Mouse (Mus musculus) heart, postnatal 0 days (tissue): ENCODE results near the gene Atp2b1. TPM values are rescaled to one million over a fixed set of nuclear protein-coding genes. Genes with fewer than 3 reads are reported as not detected.

ENCODE experiments used
- ATAC-seq: fragments of 200-750 bp; cut with Nextera tagmentation; 2 replicates; pipeline ENCODE4 v1.8.0; 2017; ENCODE audit warnings: low read depth, moderate number of reproducible peaks, moderate library complexity; ENCODE audit not compliant: insufficient read depth
- DNase-seq: peaks from one replicate; pipeline ENCODE4 v3.0.0-alpha.2; 2016; ENCODE audit warnings: low spot score
- H3K27ac ChIP-seq: fragments of 300-500 bp; sonication (generic); 2 replicates; pipeline ENCODE4 v1.5.1; 2014; ENCODE audit warnings: low read depth, mild to moderate bottlenecking
- H3K27me3 ChIP-seq: fragments of 300-500 bp; sonication (generic); 2 replicates; pipeline ENCODE4 v1.6.1; 2014; ENCODE audit warnings: low read length, mixed read lengths; ENCODE audit not compliant: control insufficient read depth, insufficient read depth
- H3K36me3 ChIP-seq: fragments of 300-500 bp; sonication (generic); replicated peaks from 2 replicates; pipeline ENCODE4 v1.6.1; 2014; ENCODE audit warnings: low read length, mixed read lengths; ENCODE audit not compliant: control insufficient read depth, insufficient read depth
- H3K4me1 ChIP-seq: fragments of 300-500 bp; sonication (generic); 2 replicates; pipeline ENCODE4 v1.6.1; 2014; ENCODE audit warnings: antibody characterized with exemption; ENCODE audit not compliant: control insufficient read depth, insufficient read depth
- H3K4me2 ChIP-seq: fragments of 300-500 bp; sonication (generic); 2 replicates; pipeline ENCODE4 v1.6.1; 2014; ENCODE audit warnings: low read depth, mild to moderate bottlenecking, low read length, moderate library complexity
- H3K4me3 ChIP-seq: fragments of 300-500 bp; sonication (generic); 2 replicates; pipeline ENCODE4 v1.5.1; 2014; ENCODE audit warnings: low read depth, low read length
- H3K9ac ChIP-seq: fragments of 300-500 bp; sonication (generic); replicated peaks from 2 replicates; pipeline ENCODE4 v1.6.1; 2014; ENCODE audit warnings: low read depth, low read length, mixed read lengths
- H3K9me3 ChIP-seq: fragments of 300-500 bp; sonication (generic); replicated peaks from 2 replicates; pipeline ENCODE4 v1.6.1; 2016; ENCODE audit warnings: low read length; ENCODE audit not compliant: control insufficient read depth
- CTCF ChIP-seq: IDR thresholded peaks from 2 replicates; pipeline ENCODE4 v1.5.1; 2016; ENCODE audit warnings: antibody characterized with exemption, control low read depth, low read depth
- EP300 ChIP-seq: IDR thresholded peaks from 2 replicates; pipeline ENCODE4 v1.6.1; 2016; ENCODE audit warnings: antibody characterized with exemption, low read depth
- WGBS: fragments of 180-500 bp; shearing (Covaris S2); extraction: QIAGEN DNeasy Blood & Tissue Kit; methylation state at CpG from one replicate; pipeline ENCODE4 v1.1.7; 2014; 5-methylcytosine and 5-hydroxymethylcytosine counted together
- polyA plus RNA-seq: library from polyadenylated mRNA; unstranded; fragments of >200 nt; fragmentation: Nextera tagmentation; extraction: Ambion mirVana; gene quantifications from 2 replicates; pipeline ENCODE4 v1.2.1, GENCODE M21; 2015
- total RNA-seq: library from RNA; depleted of rRNA; stranded (reverse); fragments of >200 nt; gene quantifications from 2 replicates; pipeline ENCODE4 v1.2.3, GENCODE M21; 2014; ENCODE audit warnings: low replicate concordance

Gene Atp2b1
- total and polyA plus RNA-seq, 2 experiments from 2014 or later, result 28.3 to 67.0 TPM

DNA sequence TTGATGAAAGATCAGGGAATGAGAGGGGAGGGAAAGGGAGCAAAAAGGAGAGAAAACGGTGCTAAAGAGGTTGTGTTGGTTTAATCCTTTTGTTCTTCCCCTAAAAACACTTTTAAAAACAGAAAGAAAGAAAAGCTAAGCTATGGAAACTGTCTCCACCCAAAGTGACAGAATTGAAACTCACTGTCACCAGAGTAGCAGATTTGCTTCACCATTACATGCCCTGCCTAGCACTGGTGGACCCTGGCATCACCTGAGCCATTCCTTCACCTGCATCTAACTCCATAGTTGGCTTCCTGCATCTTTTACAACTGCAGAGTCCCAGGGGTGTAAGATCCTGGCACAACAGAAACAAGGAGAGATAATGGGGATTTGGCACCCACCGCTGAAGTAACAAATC, 35.6 kb upstream of the Atp2b1 start:
- Histone ChIP-seq H3K9me3 (no peaks in the 10 kb centered on the region), H3K36me3 (no peaks in the 10 kb centered on the region), H3K4me3 (no peak overlapping the region), H3K4me2 (no peak overlapping the region), H3K27ac (no peak overlapping the region), H3K27me3 (no peaks in the 10 kb centered on the region), H3K4me1 (no peaks in the 10 kb centered on the region), H3K9ac (no peak overlapping the region)
- no peak for ATAC-seq
- no peak for DNase-seq
- no peak for TF ChIP-seq CTCF
- no peak for TF ChIP-seq EP300
- 59% methylated on average over 2 of the region's 2 CpGs for WGBS

DNA sequence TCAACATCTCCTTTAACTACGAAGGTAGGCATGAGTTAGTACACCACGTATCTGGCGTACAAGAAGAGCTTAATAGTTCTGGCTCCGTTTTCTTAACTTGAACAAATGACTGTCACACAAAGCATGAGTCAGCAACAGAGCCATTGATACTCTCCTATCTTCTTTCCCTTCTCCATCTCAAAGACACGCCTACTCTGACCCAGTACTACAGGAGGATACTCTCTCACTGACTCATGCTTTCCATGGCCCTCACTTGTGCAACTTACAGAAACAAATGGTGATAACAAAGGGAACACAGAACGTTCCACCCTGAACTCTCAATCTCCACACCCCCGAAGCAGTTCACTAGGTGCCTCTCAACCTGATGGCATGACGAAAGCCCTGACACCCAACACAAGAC, 34.1 kb upstream of the Atp2b1 start:
- TF ChIP-seq CTCF, result no peak
- TF ChIP-seq EP300, result no peak
- no peak overlapping the region for H3K9ac ChIP-seq
- no peak overlapping the region for H3K27ac ChIP-seq
- no peak overlapping the region for H3K4me2 ChIP-seq
- no peaks in the 10 kb centered on the region for H3K4me1 ChIP-seq
- no peak overlapping the region for H3K4me3 ChIP-seq
- peak; percentile 33 for DNase-seq
- ATAC-seq, result peak; percentile 44; the same call in 1 of the 2 replicates
- no peaks in the 10 kb centered on the region for H3K36me3 ChIP-seq
- no peaks in the 10 kb centered on the region for H3K9me3 ChIP-seq
- WGBS, result 55% methylated on average over 8 of the region's 8 CpGs
- H3K27me3 ChIP-seq, result no peaks in the 10 kb centered on the region

DNA sequence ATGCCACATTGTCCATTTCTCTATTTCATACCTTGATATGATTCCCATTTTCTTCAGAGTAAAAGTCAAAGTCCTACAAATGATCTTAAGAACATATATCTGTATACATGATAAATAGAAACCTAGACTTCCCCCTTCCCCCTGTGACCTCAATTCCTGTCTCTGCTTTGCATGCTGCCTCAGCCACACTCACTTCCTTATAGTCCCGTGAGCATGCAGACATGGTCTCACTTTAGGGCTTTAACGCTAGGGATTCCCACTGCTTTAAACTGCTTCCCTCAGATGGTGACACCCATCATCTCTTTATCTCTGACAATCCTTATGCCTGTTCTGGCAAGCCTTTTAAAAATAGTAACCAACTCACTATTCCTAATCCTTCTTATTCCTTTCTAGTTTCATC, 33.5 kb upstream of the Atp2b1 start:
- no peaks in the 10 kb centered on the region for H3K9me3 ChIP-seq
- no peak for DNase-seq
- H3K9ac ChIP-seq, result no peak overlapping the region
- 30% methylated on average over 2 of the region's 2 CpGs for WGBS
- no peaks in the 10 kb centered on the region for H3K36me3 ChIP-seq
- H3K4me2 ChIP-seq, result no peak overlapping the region
- no peak for TF ChIP-seq EP300
- TF ChIP-seq CTCF, result no peak
- no peak overlapping the region for H3K4me3 ChIP-seq
- H3K4me1 ChIP-seq, result no peaks in the 10 kb centered on the region
- H3K27me3 ChIP-seq, result no peaks in the 10 kb centered on the region
- H3K27ac ChIP-seq, result no peak overlapping the region
- no peak for ATAC-seq

DNA sequence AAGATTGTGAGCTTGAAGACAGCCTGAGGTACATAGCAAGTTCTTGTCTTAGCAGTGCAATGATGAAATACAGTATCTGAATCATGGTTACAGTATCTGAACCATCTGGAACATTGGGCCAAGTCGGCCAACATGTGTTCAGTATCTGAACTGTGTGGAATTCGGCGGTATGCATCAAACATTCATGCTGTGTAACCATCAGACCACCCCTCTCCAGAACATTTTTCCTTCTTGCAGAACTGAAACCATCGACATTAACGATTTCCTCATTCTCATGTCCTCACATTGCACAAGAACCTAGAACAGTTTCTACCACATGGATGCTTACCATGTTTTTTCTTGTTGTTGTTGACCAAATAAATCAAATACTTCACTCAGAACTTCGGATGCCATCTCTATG, 32.7 kb upstream of the Atp2b1 start:
- no peaks in the 10 kb centered on the region for H3K4me1 ChIP-seq
- no peaks in the 10 kb centered on the region for H3K36me3 ChIP-seq
- no peaks in the 10 kb centered on the region for H3K27me3 ChIP-seq
- WGBS, result 82% methylated on average over 6 of the region's 6 CpGs
- no peak for DNase-seq
- no peak overlapping the region for H3K4me2 ChIP-seq
- H3K27ac ChIP-seq, result no peak overlapping the region
- no peak overlapping the region for H3K9ac ChIP-seq
- no peaks in the 10 kb centered on the region for H3K9me3 ChIP-seq
- no peak for ATAC-seq
- H3K4me3 ChIP-seq, result no peak overlapping the region
- TF ChIP-seq CTCF (no peak), EP300 (no peak)

DNA sequence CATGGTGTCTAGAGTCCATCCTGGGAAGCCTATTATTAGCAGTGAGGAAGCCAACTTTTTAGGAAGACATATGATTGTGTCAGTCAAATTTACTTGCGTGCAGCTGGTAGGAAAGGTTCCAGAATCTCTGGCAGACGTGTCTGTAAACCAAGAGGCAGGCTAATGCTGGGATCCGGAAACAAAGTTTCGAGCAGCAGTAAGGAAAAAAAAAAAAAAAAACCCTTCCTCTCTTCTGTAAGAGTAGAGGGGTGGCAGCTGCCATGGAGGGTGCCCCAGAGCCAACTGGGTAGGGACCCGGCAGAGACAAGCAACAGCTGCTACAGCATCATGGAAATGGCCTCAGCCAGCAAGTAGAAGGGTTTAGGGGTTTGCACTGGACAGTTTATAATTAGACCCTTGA, 31.6 kb upstream of the Atp2b1 start:
- no peak overlapping the region for H3K9ac ChIP-seq
- H3K4me3 ChIP-seq, result no peak overlapping the region
- no peak for DNase-seq
- H3K9me3 ChIP-seq, result no peaks in the 10 kb centered on the region
- TF ChIP-seq EP300 (no peak), CTCF (no peak)
- ATAC-seq, result no peak
- H3K27me3 ChIP-seq, result no peaks in the 10 kb centered on the region
- WGBS, result 77% methylated on average over 5 of the region's 5 CpGs
- H3K36me3 ChIP-seq, result no peaks in the 10 kb centered on the region
- no peak overlapping the region for H3K4me2 ChIP-seq
- H3K27ac ChIP-seq, result no peak overlapping the region
- no peaks in the 10 kb centered on the region for H3K4me1 ChIP-seq

- Histone ChIP-seq H3K27me3 (no peaks in the 10 kb centered on the region), H3K9ac (no peak overlapping the region), H3K27ac (no peak overlapping the region), H3K36me3 (no peaks in the 10 kb centered on the region), H3K4me3 (no peak overlapping the region), H3K9me3 (no peaks in the 10 kb centered on the region), H3K4me1 (no peaks in the 10 kb centered on the region), H3K4me2 (no peak overlapping the region)
- 69% methylated on average over 2 of the region's 2 CpGs for WGBS
- TF ChIP-seq EP300 (no peak), CTCF (no peak)
- no peak for ATAC-seq
- no peak for DNase-seq
These were observed 29.8 kb upstream of the Atp2b1 start for GRCm38 (mm10) chr10:98884445-98884844.
